In genomic region chr2:173458861-173459260, GRCm38 (mm10) we compare ENCODE assay signal across 21 mouse cellular contexts.
DNase-seq lines count a peak whose midpoint lies in the region; ATAC-seq and TF ChIP-seq lines count a peak whose summit lies in the region.
"Had no signal": no experiment of that assay in that cellular context is flagged by ENCODE, and none has a peak within 500 bp of the region (broad histone marks: within the 10 kb centered on the region; RNA-seq: fewer than 3 reads in every experiment).

No protein-coding gene starts in this region.

- no peaks in the 10 kb centered on the region for H3K27me3 ChIP-seq in heart, embryonic 10.5 days (ENCODE audit: insufficient read depth, poor library complexity, severe bottlenecking)
- H3K27me3 ChIP-seq in heart, embryonic 12.5 days (replicated peaks) = no peaks in the 10 kb centered on the region
- H3K27me3 ChIP-seq in thymus, adult 2 months (ENCODE audit: control insufficient read depth, insufficient read depth, low read length) = no peaks in the 10 kb centered on the region
- H3K27me3 ChIP-seq: embryonic facial prominence, embryonic 15.5 days; forebrain, embryonic 15.5 days had no signal

- H3K9me3 ChIP-seq in heart, embryonic 10.5 days = 0 out of 2 replicates have a peak, but pooled peaks cover 6% of the 10 kb centered on the region
- peaks cover 8% of the 10 kb centered on the region for H3K9me3 ChIP-seq in heart, embryonic 12.5 days (replicated peaks)
- H3K9me3 ChIP-seq: embryonic facial prominence, embryonic 15.5 days; forebrain, embryonic 15.5 days had no signal

- H3K4me1 ChIP-seq in heart, embryonic 10.5 days = no peaks in the 10 kb centered on the region
- no peaks in the 10 kb centered on the region for H3K4me1 ChIP-seq in heart, embryonic 12.5 days (replicated peaks)
- peaks cover 16% of the 10 kb centered on the region for H3K4me1 ChIP-seq in thymus, adult 2 months (replicated peaks; ENCODE audit: control insufficient read depth, insufficient read depth, low read length)
- H3K4me1 ChIP-seq: embryonic facial prominence, embryonic 15.5 days; forebrain, embryonic 10.5 days; forebrain, embryonic 15.5 days; hindbrain, embryonic 12.5 days had no signal

- DNase-seq in cerebellum, postnatal 14 days = peak; percentile 29 to 36
- DNase-seq in cerebellum, adult 9-10 months = no peak
- peak; percentile 58 for DNase-seq in heart, embryonic 10.5 days (ENCODE audit: low spot score)
- peak; percentile 23 for DNase-seq in left cerebral cortex, postnatal 4 days
- no peak for DNase-seq in left cerebral cortex, adult 2 months (ENCODE audit: extremely low spot score in 1 of 2, low spot score in 2 of 2)
- peak; percentile 2 for DNase-seq in thymus, postnatal 14 days
- no peak for DNase-seq in thymus, adult 2 months
- DNase-seq: adrenal gland, postnatal 10 days; cerebellum, adult 11 months; cerebellum, adult 9-11 months; embryo, embryonic 11 days; gastrocnemius, postnatal 14 days; heart, postnatal 36 days had no signal

- no peak overlapping the region for H3K9ac ChIP-seq in heart, embryonic 12.5 days
- H3K9ac ChIP-seq: embryonic facial prominence, embryonic 15.5 days; forebrain, embryonic 15.5 days; hindbrain, embryonic 12.5 days had no signal

- no peak overlapping the region for H3K4me2 ChIP-seq in heart, embryonic 12.5 days
- H3K4me2 ChIP-seq: embryonic facial prominence, embryonic 15.5 days; forebrain, embryonic 15.5 days; hindbrain, embryonic 12.5 days had no signal

- no peak for TF ChIP-seq CTCF in left cerebral cortex, adult 2 months (IDR thresholded peaks at IDR 0.05)
- TF ChIP-seq CTCF in thymus, adult 2 months (IDR thresholded peaks at IDR 0.05; ENCODE audit: borderline replicate concordance, control insufficient read depth, extremely low read depth, insufficient read depth, low read length, poor library complexity) = no peak

- 81% methylated on average over 12 of the region's 12 CpGs for WGBS in heart, embryonic 10.5 days
- 79% methylated on average over 12 of the region's 12 CpGs for WGBS in heart, embryonic 12.5 days
- WGBS in thymus, adult 2 months = 97% methylated on average over 12 of the region's 12 CpGs

- intact Hi-C loops in left cerebral cortex, postnatal 4 days (cut with DNase I) = no loop called here
- intact Hi-C loops in left cerebral cortex, adult 2 months (cut with DNase I) = no loop called here

- no peak for ATAC-seq in heart, embryonic 12.5 days (ENCODE audit: insufficient number of reproducible peaks, low FRiP score)
- ATAC-seq: forebrain, embryonic 15.5 days; hindbrain, embryonic 16.5 days; intestine, embryonic 16.5 days had no signal

- no peak overlapping the region for H3K27ac ChIP-seq in heart, embryonic 10.5 days
- no peak overlapping the region for H3K27ac ChIP-seq in heart, embryonic 12.5 days (ENCODE audit: poor library complexity, severe bottlenecking)
- no peak overlapping the region for H3K27ac ChIP-seq in left cerebral cortex, adult 2 months
- H3K27ac ChIP-seq in thymus, adult 2 months (ENCODE audit: control insufficient read depth, insufficient read depth, low read length) = no peak overlapping the region
- H3K27ac ChIP-seq: embryonic facial prominence, embryonic 15.5 days; forebrain, embryonic 10.5 days; forebrain, embryonic 15.5 days; hindbrain, embryonic 12.5 days had no signal

- H3K36me3 ChIP-seq in heart, embryonic 10.5 days = no peaks in the 10 kb centered on the region
- H3K36me3 ChIP-seq in heart, embryonic 12.5 days = no peaks in the 10 kb centered on the region
- no peaks in the 10 kb centered on the region for H3K36me3 ChIP-seq in thymus, adult 2 months (ENCODE audit: control insufficient read depth, insufficient read depth, low read length)
- H3K36me3 ChIP-seq: embryonic facial prominence, embryonic 15.5 days; forebrain, embryonic 10.5 days; forebrain, embryonic 15.5 days; hindbrain, embryonic 12.5 days had no signal

- no peak for TF ChIP-seq POLR2A in thymus, adult 2 months (IDR thresholded peaks at IDR 0.05; ENCODE audit: control insufficient read depth, extremely low read depth, insufficient read depth, low read length, poor library complexity)

- H3K4me3 ChIP-seq in heart, embryonic 10.5 days = no peak overlapping the region
- H3K4me3 ChIP-seq in heart, embryonic 12.5 days = no peak overlapping the region
- H3K4me3 ChIP-seq in left cerebral cortex, adult 2 months = no peak overlapping the region
- H3K4me3 ChIP-seq in thymus, adult 2 months (ENCODE audit: control insufficient read depth, insufficient read depth, low read length) = no peak overlapping the region
- H3K4me3 ChIP-seq: embryonic facial prominence, embryonic 15.5 days; erythroblast, embryonic 14.5 days; forebrain, embryonic 10.5 days; forebrain, embryonic 15.5 days; hindbrain, embryonic 12.5 days had no signal

Comparison
In these comparisons a context has a peak if more than half of its experiments do, and no peak if none do; other contexts are left out.
1. DNase-seq: peak in cerebellum, postnatal 14 days (2 of 2), heart, embryonic 10.5 days (single experiment), left cerebral cortex, postnatal 4 days (single experiment) and thymus, postnatal 14 days (single experiment); none in cerebellum, adult 9-10 months (single experiment), left cerebral cortex, adult 2 months (0 of 2) and thymus, adult 2 months (single experiment).